Mouse (Mus musculus): ENCODE measurements at regions not wholly inside any gene's neighbourhood (a gene's known extent, or its start where the extent isn't known, plus 50 kb on each side); places are given as distances from the start of the nearest gene placed in this dataset.

GRCm38 (mm10) chr7:115290801-115291417, 547.4 kb downstream of the Insc start:
- DNase-seq (ENCODE audit: low read depth, low spot score) = no peak

DNA sequence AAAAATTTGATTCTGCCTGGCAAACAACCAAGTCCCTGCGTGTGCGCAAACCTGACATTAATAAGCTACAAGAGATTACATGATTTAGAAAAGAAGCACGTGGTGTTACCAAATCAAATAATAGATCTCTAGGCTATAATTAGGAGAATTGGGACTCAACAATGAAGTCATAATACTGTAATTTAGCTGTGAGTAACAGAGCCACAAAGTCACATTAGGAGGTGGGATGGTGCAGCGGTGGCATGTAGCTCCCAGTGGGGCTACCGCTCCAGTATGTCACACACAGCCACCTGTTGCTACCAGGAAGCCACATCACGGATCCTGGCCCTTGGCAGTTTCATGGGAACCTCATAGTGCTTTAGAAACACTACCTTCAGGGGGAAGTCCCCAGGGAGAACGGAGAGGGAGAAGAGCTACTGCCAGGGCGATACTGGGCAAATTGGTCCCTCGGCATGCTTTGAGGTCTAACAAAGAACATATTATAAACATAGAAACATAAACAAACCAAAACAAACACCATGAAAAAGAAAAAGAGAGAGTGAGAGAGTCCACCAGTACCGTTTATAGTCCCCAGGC, 551.2 kb downstream of the Insc start:
- peak; percentile 16 for DNase-seq (ENCODE audit: low read depth, low spot score)

- peak; percentile 29 for DNase-seq (ENCODE audit: low read depth, low spot score)
These were observed 556.7 kb downstream of the Insc start for GRCm38 (mm10) chr7:115300241-115300640.

- no peak for DNase-seq (ENCODE audit: low read depth, low spot score)
These were observed 564.9 kb downstream of the Insc start for GRCm38 (mm10) chr7:115308377-115308776.

- peak; percentile 27 for DNase-seq (ENCODE audit: low read depth, low spot score)
These were observed 567.1 kb downstream of the Insc start for GRCm38 (mm10) chr7:115310400-115311225.

DNA sequence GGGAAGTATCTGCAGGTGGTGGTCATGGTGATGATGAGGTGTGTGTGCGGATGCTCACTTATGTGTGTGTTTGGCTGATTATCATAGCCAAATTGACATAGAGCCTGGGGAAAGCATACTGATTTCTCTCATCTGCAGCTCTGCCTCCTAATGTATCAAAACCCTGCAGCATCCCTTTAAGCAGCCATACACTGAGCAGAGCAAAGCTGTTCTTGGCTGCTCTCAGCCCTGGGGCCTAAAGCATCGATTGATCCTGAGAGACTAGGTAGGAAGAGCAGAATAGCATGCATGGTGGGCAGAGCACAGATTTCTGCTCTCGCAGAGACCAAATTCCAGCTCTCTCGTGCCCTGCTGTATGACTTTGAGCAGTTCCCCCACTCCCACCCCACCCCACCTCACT, 576.0 kb downstream of the Insc start:
- DNase-seq (ENCODE audit: low read depth, low spot score) = no peak

- DNase-seq (ENCODE audit: low read depth, low spot score) = no peak
These were observed 579.5 kb downstream of the Insc start for GRCm38 (mm10) chr7:115322989-115323388.

DNA sequence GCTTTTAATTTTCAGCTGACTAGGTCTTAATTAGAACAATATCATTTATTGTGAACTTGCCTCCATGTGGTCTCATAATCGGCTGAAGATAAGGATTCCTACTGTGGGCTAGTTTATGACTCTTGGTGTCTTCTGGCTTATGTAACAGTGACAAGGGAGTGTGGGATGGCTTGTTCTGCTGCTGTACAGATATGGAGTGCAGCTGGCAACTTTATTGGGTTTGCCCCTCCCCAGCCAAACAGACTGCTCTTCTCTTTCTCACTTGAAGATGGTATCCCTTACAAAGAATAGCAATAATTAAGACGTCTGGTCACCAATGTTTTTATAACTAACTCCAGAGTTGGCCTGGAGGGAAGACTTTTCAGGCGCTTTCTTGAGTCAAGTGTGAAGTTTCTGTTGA, 584.8 kb downstream of the Insc start:
- DNase-seq (ENCODE audit: low read depth, low spot score) = no peak

GRCm38 (mm10) chr7:115331698-115332097, 588.2 kb downstream of the Insc start:
- DNase-seq (ENCODE audit: low read depth, low spot score) = no peak

GRCm38 (mm10) chr7:115333046-115333577, 589.6 kb downstream of the Insc start:
- DNase-seq (ENCODE audit: low read depth, low spot score) = peak; percentile 75

DNA sequence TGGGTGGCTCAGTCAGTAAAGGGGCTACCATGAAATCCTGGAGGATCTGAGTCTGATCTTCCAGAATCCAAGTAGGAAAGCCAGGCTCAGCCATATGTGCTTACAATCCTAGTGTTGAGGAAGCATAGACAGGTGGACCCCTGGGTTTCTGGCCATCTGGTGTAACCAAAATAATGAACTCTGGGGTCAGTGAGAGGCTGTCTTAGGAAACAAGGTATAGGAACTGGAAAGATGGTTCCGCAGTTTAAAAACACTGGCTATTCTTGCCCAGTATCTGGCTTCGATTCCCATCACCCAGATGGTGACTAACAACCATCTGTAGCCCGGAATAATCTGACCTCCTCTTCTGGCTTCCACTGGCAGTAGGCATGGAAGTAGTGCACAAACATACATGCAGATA, 591.6 kb downstream of the Insc start:
- peak; percentile 91 for DNase-seq (ENCODE audit: low read depth, low spot score)

DNA sequence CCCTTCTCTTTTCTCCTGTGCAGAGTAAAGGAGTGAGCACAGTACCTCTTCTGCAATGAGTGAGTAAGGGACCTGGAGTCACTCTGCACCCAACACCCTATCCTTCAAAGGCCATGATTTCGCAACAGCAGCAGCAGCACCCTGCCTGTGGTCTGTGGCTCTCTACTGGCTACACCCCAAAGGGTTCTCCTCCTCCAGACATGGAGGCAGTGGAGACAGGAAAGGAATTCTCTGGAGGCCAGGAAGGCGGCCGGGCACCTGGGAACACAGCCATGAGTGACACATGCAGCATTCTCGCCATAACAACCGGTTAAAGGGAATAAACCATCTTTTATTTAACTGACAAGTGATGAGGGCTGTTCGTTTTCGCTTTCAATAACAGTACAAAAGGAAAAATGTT, 596.7 kb downstream of the Insc start:
- peak; percentile 10 for DNase-seq (ENCODE audit: low read depth, low spot score)

DNA sequence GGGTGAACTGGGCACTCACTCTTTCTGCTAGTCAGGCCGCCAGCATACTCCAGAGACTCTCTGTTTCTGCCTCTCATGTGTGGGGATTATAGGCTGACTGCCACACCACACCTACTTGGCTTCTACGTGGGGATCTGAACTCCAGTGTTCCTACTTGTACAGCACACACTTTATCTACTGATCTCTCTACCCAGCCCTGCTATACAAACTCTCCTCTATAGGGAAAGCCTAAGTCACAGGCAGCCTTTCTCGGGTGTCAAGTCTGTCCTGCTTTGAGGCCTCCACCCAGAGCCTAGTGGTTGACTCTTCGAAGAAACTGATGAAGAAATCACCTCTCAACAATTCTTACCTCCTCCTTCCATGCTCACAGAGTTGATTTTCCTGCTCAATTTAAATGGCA, 597.5 kb downstream of the Insc start:
- DNase-seq (ENCODE audit: low read depth, low spot score) = no peak

GRCm38 (mm10) chr7:115345749-115346148, 602.3 kb downstream of the Insc start:
- no peak for DNase-seq (ENCODE audit: low read depth, low spot score)

- no peak for DNase-seq (ENCODE audit: low read depth, low spot score)
These were observed 615.2 kb downstream of the Insc start for GRCm38 (mm10) chr7:115358711-115359110.

DNA sequence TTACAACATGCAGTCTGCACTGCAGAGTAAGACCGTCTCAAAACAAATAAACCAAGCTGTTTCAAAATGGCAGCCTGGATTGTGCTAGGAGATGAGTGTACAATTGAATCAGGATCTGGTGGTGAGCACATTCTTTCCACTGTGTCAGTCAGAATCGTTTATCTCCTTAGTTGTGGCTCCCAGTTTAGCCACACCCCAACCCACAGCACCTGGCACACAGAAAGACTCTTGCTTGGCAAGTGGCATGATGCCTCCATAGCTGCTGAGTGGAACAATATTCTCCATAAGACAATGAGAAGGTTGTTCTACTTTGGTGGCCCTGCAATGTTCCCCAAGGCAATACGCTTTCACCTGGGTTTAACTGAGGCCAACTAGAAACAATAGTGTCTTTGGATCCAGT, 616.6 kb downstream of the Insc start:
- DNase-seq (ENCODE audit: low read depth, low spot score) = no peak

GRCm38 (mm10) chr7:115362117-115362516, 618.6 kb downstream of the Insc start:
- no peak for DNase-seq (ENCODE audit: low read depth, low spot score)

DNA sequence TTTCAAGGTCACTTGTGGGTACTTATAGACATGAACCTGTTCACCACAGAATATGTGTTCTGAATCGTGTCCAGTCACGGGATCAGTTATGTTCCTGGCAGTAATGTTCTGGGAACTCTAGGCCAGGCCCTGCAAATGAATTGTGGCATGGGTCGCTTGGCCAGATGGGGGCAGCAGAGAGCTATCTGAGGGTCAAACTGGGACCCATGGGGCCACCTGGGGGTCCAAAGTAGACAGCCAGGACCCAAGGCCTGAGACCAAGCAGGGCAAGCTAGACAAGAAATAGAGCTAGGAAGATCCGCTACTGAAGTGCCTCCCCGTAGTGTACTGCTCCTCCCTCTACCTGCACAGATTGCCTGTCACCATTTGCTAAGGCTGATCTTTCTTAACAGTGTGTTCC, 623.4 kb downstream of the Insc start:
- DNase-seq (ENCODE audit: low read depth, low spot score) = peak; percentile 22

DNA sequence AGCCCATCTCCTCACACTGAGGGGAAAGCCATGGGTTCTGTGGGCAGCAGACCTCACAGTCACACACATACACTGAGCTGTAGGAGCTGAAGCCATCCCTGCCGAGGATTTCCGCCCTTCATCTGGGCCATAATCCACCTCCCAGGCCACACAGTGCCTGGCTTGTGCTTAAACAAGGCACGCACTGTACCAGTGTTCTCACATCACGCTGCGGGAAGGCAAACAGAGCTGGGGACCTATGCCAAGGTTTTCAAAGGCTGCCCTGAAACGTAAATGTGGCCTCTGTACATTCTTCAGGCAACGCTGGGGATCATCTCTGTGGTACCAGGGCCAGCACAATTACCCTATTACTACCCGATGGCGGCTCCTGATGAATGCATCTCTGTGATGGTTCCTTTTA, 627.6 kb downstream of the Insc start:
- DNase-seq (ENCODE audit: low read depth, low spot score) = peak; percentile 68

GRCm38 (mm10) chr7:115372921-115373320, 629.4 kb downstream of the Insc start:
- no peak for DNase-seq (ENCODE audit: low read depth, low spot score)

GRCm38 (mm10) chr7:115373781-115374533, 630.5 kb downstream of the Insc start:
- DNase-seq (ENCODE audit: low read depth, low spot score) = no peak

DNA sequence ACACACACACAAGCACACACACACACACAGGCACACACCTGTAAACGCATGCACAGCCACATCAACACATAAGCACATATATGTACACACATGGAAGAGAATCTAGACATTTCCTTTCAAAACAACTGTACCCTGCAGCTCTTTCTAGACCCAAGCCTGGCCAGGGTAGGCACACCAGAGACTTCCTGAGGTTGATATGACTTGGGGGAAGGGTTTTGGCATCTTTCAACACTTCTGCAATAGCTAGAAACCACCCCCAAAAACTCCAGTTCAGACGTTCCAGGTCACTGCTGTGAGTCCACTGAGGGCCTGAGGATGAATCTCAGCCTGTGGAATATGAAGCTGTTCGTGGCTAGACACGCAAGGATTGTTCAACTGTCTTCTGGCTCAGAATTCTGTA, 632.6 kb downstream of the Insc start:
- no peak for DNase-seq (ENCODE audit: low read depth, low spot score)
